Mouse (Mus musculus): ENCODE results near the gene Cnga2. TPM values are rescaled to one million over a fixed set of nuclear protein-coding genes. Genes with fewer than 3 reads are reported as not detected.

Gene Cnga2
- total RNA-seq, 1 experiment from 2014 or later = 0.22 TPM

DNA sequence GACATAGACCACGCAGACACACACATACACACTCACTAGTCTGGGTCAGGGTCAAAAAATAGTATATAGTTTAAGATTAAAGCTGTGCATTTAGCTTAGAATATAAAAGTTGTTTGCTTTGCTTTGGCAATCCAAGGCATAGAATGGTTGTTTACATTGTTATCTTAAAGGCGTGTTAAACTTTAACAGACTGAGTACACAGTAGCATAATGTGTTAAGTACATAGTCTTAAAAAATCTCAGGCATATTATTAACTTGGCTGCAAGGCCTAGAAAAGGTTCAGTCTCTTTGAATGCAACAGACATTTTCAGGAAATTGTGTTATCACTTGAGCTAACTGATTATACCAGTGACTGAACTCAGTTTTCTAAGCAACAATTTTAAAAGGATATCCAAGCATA lies 56.3 kb downstream of the Cnga2 start:
- no peak for DNase-seq

Other genes starting within 250 kb of the Cnga2 start
- gene Vma21, start 175.9 kb upstream of the Cnga2 start, total RNA-seq (2021) = 39.1 and 43.7 TPM in 2 replicates
- gene Gm1141, start 70.8 kb upstream of the Cnga2 start, total RNA-seq (2021) = 0.26 and 0.52 TPM in 2 replicates
- 22.9 and 25.2 TPM in 2 replicates for gene Prrg3, start 29.2 kb upstream of the Cnga2 start, total RNA-seq (2021)
- not detected in 2 replicates for gene Fate1, start 18.9 kb upstream of the Cnga2 start, total RNA-seq (2021)
- not detected in 2 replicates for gene Magea4, start 230.2 kb downstream of the Cnga2 start, total RNA-seq (2021)

Data from adrenal gland, postnatal 14 days (tissue).